Mouse (Mus musculus) brain, adult 10 weeks (tissue): Measurements from ENCODE around the gene Neo1. TPM values are rescaled to one million over a fixed set of nuclear protein-coding genes. Genes with fewer than 3 reads are reported as not detected.

Source experiments
- polyA plus RNA-seq: library from polyadenylated mRNA; stranded (reverse); fragments of 350-450 nt; fragmentation: Illumina TruSeq; extraction: RNeasy Lipid Tissue Mini Kit (QIAGEN cat#74804); gene quantifications from one replicate; pipeline ENCODE4 v1.2.3, GENCODE M21; 2015; ENCODE audit warnings: low read depth, low replicate concordance

Gene Neo1
- 44.5 TPM for polyA plus RNA-seq

DNA sequence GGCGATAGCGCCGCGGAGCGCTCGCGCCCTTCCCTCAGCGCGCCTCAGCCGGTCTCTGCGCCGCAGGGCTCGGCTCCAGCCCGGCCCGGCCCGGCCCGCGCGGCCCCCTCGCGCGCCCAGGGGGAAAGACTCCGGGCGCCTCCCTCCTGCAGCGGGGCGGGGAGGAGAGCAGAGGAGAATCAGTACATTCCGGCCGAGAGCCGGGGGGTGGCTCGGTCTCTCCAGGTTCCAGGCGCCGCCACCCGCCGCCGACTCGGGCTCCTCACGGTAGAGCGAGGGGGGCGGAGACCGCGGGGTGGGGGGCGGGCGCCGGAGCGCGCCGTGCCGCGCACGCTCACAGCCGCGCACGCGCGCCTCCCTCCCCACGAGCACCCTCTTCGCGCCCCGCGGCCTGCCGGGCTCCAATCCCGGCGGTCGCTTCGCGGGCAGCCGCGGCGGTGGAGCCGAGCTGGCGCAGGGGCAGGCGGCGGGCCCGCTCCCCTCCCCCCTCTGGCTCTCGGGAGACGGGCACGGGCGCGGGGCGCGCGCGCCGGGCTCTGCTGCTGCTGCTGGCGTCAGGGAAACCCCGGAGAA, at the start of gene Neo1:
Gene Neo1, minus strand, starts transcription at position 283 of the 573 bp plus-strand sequence.

Other genes with a start within 250 kb of the Neo1 start
- 3.8 TPM for gene Hcn4, start 213.0 kb downstream of the Neo1 start, polyA plus RNA-seq